Mouse (Mus musculus): ENCODE measurements around the gene Tcf20.

Tcf20 gene

DNA sequence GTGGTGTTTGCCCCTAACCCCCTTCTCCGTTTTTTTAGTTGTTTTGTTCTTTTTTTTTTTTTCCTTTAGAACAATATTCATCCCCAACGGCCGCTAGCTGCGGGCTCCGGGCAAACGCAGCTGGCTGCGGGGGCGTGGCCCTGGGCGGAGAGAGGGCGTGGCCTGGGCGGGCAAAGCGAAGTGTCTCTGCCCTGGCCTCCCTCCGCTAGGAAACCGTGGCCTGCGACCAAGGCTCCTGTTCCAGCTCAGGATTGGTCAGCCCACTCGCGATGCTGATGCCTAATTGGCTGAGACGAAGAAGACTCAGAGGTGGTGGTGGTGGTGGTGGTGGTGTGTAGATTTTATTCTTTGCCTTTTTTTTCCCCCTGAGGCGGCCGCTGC, at the start of gene Tcf20:
Tcf20 (minus strand) TSS at position 141 of the 381 bp plus-strand sequence.
- DNase-seq (ENCODE audit: low read depth, low spot score), result peak; percentile 33

DNA sequence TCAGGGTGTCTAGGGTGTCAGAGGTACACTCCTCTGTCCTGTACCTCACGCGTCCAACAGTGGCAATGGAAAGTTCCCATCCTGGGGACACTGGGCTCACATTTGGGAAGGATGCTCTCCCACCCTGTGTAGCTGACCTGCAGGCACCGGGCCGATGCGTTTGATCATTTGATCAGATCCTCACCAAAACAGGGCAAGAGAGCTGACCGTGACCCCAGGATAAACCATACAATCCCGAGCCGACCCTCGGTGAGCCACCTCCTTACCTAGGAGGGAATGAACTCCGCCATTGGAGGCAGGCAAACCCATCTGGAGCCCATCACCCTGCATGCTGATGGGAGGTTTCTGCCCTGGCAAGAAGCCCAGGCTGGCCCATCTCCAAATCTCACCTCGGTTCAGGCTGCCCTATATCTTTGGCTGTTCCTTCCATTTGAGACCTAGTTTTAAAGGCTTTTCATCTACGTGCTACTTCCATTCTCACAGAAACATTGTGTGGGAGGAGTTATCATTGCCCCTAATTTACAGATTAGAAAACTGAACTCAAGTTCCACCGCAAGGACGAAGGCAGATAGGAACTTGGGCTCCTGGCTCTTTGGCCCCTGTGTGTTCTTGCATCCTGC, 49.3 kb upstream of the Tcf20 start:
- DNase-seq (ENCODE audit: low read depth, low spot score), result no peak

DNA sequence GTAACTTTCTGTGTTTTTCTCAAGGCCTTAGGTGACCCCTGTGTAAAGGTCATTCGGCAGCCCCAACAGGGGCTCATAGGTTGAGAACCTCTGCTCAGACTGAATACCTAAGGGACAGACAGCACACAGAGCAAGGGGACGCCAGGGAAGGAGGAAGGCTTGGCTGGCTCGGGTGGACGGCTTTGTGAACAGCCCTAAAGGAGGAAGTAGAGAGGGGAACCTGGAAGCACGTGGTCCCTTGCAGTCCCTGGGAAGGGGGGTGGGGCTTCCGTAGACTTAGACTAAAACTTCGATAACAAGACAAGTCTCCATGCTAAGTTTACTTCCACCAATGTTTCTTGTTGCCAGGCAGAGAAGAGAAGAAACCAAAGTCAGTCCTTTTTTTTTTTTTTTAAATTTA, 48.4 kb upstream of the Tcf20 start:
- DNase-seq (ENCODE audit: low read depth, low spot score), result no peak

GRCm38 (mm10) chr15:83034275-83034977, 46.8 kb upstream of the Tcf20 start:
- no peak for DNase-seq (ENCODE audit: low read depth, low spot score)

DNA sequence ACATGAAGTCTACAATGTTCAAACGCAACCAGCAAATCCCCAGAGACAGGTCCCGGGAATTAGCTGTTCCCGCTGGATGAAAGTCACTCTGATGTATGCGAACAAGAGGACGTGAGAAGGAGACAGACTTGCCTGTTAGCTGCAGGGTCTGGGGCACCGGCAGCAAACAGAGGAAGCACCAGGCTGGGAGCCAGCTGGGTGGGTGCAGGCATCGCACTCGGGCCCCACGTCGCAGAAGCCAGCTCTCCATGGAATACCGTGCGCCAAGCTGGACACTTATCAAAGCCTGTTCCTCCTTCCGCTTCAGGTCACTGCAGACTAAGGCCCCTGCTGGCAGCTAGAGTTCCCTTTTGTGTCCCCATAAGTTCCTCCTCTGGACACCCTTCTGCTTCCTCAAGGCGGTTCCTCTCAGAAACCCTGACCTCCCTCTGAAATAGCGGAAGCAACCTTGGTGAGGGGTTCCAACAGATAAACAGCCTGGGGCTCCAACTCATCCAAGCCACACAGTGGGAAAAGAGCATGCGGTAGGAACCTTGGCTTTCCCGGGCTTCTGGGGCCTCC, 45.4 kb upstream of the Tcf20 start, which contains the start of gene Nfam1:
Nfam1 (minus strand) TSS at position 326 of the 561 bp plus-strand sequence.
- DNase-seq (ENCODE audit: low read depth, low spot score), result no peak

GRCm38 (mm10) chr15:83030884-83031283, 43.2 kb upstream of the Tcf20 start:
- no peak for DNase-seq (ENCODE audit: low read depth, low spot score)

- no peak for DNase-seq (ENCODE audit: low read depth, low spot score)
These were observed 42.4 kb upstream of the Tcf20 start for GRCm38 (mm10) chr15:83029725-83030718.

DNA sequence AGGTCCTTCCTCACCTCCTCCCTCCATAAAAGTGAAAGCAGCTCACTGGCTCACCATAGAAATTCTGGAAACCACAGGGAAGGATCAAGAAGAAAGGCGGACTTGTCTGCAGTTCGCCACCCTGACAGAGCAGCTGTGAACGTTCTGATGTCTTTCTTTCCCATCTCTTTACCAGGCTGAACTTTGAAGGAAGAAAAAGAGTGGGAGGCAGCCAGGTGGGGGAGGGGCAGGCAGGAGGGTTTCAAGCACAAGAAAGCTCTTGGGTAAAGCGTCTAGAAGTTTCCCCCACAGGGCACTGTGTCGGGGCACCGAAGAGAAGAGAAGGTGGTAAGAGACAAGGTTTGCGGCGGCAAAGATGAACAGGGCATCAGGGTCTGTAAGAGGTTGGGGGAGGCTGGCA, 38.5 kb upstream of the Tcf20 start:
- DNase-seq (ENCODE audit: low read depth, low spot score), result no peak

DNA sequence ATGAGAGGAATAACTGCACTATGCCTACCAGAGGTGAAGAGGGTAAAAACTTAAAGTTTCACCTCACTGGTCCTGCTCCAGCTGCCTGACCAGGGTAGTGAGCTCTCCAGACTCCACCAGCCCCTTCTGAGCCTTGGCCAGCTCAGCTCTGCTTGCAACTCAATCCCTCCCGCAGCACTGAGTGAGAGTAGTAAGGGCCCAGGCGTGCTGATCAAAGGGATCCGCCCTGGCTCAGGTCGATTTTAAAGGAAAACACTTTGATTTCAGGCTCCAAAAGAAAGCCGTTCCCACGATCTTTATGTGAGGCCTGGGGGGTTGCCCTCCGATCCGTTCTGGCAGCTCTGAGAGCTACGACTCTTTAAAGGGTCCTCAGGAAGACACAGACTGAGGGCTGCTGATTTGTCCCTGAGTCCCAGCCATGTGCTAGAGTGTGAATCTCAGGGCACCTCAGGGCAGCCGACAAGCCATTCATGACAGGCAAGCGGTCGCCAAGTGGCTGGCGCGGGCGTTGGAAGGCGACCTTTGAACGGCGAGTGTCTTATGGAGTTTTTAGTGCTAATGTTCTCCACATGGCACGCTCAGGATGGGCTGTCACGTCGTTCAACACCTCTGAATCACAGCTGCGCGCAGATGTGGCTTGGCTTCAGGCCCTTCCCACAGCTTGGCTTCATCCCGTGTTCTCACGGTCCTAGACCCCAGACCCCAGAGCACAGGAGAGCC, 37.5 kb upstream of the Tcf20 start:
- no peak for DNase-seq (ENCODE audit: low read depth, low spot score)

DNA sequence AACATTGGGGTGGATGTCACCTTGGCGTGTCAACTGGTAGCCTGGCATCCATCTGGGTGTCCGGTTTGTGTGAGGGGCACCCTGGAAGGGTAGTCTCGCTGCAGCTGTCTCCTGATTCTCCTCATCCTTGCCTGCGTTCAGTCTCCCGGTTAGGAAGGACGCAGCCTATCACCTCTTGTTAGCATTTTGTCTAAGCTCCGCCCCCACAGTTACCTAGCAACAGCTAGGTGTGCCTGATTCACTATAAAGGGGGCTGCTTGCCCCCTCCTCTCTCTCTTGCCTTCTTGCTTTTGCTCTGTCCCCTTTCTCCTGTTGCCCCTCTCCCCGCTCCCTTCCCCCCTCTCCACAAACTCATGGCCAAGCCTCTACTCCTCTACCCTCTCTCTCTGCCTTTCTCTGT, 35.3 kb upstream of the Tcf20 start:
- DNase-seq (ENCODE audit: low read depth, low spot score), result no peak

DNA sequence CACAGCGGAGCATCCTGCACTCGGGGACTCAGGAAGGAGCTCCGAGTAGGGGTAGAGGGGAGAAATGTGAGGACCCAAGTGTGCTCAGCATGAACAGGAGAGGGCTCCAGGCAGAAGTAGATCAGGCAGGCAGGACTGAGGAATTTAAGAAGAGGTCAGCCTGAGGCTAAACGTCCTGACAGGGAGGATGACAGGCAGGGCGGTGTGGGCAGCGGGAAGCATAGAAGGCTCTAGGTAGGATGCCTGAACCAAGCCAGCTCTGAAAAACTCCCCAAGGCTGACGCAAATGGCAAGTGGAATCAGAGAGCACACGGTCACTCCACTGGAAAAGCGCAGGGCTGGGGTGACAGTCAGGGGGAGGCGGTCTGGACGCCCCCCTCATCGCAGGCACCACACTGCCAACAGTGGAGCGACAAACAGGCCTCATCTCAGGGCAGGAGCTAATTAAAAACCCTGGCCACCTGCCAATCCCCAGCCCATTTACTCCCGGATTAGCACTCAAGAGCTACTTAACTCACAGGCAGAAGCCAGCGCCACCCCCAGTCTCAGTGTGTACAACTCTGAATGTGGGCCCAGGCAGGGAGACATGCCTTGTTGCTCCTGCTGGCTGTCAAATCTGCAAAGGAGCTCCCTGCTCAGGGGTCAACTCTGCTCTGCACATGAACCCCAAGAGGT, 23.5 kb upstream of the Tcf20 start:
- DNase-seq (ENCODE audit: low read depth, low spot score), result no peak

DNA sequence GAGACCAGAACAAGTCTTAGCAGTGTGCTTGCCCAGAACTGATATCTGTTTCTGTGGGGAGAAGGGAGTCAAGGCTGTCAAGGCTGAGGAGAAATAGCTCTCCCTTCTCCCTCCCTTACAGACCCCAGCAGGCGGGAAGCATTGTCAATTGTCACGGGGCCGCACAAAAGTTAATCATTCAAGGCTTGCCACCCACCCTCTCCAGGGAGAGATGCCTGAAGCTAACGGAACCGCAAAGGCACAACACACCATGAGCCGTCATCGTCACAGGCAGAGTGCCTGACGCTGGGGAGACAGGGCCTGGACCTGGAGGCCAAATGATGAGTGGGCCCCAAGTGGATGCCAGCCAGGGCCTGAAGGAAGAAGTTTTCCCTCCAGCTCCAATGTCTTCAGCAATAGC, 22.8 kb upstream of the Tcf20 start:
- no peak for DNase-seq (ENCODE audit: low read depth, low spot score)

DNA sequence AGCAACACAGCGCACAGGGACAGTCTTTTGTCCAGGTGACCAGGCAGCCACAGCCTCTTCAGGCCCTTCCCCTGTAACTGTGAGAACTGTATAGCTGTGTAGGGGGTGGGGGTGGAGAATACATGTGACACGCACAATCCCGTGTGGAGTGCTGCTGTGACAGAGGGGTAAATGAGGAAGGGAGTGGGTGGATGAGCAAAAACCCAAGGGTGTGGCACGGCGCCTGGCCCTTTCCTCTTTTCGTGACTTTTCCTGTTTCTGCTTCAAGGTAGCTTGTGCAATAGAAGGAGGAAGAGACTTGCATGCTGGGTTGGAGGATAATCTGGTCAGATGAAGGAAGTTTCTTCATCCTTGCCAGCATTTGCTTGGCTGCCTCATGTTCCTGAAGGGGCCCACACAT, 21.9 kb upstream of the Tcf20 start:
- DNase-seq (ENCODE audit: low read depth, low spot score), result no peak

DNA sequence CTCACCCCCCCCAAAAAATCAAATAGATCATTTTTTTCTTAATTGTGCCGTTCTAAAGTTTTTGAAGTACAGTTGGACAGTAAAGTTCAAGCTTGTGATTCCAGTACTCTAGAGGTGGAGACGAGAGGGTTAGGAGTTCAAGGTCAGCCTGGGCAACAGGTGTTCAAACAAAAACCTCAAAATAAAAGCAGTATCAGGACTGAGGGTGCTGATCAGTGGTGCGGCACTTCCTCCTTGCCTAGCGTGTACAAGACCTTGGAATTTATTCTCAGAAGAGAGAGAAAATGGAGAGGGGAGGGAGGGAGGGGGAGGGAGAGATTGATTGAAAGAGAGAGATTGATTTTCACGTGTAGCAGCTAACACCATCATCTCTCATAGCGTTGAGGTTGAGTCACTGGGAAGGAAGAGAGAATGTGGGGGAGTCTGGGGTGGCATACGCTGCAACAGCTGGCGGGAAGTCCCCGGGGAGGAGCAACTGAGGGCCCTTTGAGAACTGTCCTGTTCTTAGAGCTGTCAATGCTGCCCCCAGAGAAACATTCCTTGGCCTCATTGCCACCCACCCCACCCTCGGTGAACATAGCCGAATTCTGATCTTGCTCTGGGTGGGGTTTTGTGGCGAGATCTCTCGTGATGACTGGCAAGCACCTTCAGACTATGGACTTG, 21.2 kb upstream of the Tcf20 start:
- no peak for DNase-seq (ENCODE audit: low read depth, low spot score)

DNA sequence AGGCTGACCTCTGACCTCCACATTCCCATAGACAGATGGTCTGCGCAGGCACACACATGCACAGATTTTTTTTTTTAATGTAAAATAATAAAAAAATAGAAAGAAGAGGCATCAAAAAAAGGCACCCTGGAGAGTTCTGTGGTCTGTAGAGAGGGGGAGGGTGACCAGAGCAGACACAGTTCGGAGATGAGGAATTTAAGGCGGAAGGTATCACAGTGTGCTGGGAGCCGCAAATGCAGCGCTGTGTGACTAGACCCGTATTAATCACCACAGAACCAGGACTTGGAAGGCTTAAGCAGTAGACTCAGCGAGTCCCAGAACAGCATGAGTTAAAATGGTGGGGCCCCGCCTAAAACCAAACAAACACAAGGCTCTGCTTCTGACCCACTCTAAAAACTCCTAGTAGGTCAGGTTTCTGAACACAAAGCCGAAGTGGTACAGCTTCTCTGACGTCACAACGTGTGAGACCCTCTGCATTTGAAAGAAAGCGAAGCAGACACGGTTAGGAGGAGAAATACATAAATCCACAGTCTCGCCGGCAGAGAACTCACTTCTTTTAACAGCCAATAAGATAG, 19.8 kb upstream of the Tcf20 start:
- no peak for DNase-seq (ENCODE audit: low read depth, low spot score)

DNA sequence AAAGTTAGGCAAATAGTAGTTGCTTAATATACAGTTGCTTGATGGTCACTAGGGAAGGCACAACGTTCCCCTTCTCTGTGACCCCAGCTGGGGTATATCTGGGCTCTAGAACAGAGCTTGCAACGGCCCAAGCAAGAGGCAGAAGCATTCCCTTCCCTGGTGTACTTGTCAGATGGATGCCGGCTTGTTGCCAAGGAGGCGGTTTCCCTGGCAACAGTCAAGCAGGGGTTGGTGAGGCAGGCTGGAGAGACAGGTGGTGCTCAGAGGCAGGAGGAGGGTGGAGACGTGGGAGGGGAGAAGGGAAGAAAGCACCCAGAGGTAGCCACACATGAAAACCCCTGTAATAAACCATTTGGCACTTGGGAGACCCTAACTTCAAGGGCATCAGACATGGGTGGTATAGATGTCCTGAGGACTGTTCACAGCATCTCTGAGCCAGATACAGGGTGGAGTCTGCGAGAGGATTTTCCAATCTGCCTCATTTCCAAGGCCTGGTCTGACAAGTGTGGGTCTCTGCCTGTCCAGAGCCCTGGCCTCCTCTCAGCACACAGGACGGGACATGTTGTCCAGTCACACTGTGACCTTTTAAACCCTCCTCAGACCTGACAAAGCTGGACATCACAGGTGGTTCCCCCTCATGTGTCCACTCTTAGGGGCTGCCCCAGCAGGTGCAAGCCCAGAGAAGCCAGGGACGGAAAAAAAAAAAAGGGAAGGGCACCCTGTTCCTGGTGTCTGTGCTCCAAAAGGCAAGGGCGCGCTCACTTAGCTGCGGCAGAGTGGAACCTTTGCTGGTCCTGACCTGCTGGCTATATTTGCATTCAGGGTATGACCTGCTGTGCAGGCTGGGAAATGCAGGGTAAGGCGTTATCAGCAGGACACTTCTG, 15.2 kb upstream of the Tcf20 start:
- no peak for DNase-seq (ENCODE audit: low read depth, low spot score)

DNA sequence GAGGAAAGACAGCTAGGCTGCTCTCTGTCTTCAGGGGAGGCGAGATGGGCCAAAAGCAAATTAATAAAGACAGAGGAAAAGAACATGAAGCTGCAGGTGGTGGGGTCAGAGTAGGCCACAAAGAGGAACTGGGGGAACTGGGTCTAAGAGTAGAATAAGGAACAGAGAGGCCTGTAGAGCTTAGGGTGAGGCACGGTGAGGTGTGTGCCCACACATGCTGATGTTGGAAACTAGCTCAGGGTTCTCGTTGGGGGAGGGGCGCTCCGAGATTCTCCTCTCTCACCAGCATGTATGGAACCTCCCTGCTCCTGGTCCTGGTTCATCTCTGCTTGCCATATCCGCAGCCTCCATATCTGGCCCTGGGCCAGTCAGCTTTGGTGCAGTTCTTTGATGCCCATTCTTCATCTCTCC, 11.1 kb upstream of the Tcf20 start:
- DNase-seq (ENCODE audit: low read depth, low spot score), result no peak

DNA sequence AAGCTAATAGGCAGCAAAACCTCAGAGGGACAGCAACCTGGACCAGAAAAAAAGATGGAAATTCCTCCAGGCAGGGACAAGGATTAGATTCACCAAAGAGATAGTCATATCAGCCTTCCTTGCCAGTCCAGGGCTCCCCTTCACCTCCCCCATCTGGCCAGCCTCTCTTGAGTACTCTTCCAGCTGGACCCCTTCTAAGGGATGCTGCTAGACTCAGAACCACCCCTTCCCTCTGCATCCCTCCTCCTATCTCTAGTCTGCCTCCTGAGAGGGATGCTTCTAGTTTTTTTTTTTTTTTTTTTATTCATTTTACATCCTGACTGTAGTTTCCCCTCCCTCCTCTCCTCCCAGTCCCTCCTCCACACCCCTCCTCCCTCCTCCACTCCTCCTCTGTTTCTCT, 8.8 kb upstream of the Tcf20 start:
- DNase-seq (ENCODE audit: low read depth, low spot score), result no peak

DNA sequence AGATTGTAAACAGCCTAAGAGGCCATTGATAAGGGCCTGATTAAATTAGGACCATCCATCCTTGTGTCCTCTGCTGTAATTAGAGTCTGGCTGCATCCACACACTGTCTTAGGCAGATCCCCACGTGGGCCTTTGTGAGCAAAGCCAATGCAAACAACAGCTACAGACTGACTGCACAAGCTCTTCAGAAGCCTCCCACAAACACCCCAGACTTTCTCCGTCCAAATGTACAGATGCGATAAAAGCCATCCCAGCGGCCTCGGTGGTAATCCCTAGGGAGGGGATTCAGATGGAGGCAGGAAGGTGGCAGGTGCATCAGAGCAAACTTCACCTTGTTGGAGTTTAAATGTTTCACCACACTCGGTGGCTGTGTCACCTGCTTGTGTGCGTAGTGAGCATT, 7.6 kb upstream of the Tcf20 start:
- DNase-seq (ENCODE audit: low read depth, low spot score), result no peak

Measured in c-Kit-negative CD71-positive TER-119-positive erythroid progenitor cells, embryonic 14.5 days (primary cell).